Mouse (Mus musculus): Measurements from ENCODE around the gene Ciao2a.

The Ciao2a gene

DNA sequence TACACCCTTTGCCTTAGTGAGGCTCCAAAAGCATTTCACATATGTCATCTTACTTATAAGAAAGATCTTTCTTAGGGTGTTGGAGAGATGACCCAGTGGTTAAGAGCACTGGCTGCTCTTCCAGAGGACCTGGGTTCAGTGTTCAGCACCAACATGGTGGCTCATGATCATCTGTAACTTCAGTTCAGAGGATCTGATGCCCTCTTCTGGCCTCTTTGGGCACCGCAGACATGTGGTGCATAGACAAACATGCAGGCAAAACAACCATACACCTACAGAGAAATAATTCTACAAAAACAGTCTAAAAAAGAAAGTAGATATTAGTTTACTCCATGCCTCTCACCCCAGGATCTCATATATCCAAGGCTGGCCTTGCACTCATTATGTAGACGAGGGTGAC is 33.7 kb downstream of the Ciao2a start:
- DNase-seq (ENCODE audit: low spot score), result no peak

DNA sequence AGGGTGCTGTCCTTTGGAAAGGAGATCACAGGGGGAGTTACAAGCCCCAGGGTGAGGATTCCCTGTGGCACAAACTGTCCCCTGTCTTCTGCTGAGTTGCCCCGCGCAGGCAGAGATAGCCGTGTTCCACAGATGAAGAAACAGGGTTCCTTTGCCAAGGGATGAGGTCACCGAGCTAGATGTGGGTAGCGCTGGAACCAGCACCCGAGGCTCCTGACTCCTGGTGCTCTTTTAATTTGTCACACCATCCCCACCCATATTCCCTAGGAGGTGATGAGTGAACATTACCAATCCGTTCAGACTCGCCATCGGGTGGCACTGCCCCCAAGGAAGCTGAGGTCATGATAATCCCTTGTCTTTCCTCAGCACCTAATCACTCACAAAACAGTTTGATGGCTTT is 36.6 kb downstream of the Ciao2a start:
- no peak for DNase-seq (ENCODE audit: low spot score)

DNA sequence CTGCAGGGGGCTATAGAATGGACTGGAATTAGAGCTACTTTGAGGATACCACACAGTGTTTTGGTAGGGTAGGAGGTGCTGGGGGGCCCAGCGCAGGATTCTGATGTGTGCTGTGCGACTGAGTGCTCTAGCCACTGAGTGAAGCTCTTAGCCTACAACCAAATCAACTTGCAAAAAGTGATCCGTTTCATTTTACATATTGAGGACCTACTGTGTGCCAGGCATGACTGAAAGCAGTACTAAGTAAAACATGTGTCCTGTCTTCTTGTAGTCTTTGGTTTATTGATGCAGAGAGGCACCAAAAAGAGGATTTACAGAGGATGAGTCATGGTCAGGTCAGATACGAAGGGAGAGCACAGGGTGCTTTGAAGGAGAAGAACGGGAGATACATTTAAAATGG is 40.8 kb downstream of the Ciao2a start:
- no peak for DNase-seq (ENCODE audit: low spot score)

DNA sequence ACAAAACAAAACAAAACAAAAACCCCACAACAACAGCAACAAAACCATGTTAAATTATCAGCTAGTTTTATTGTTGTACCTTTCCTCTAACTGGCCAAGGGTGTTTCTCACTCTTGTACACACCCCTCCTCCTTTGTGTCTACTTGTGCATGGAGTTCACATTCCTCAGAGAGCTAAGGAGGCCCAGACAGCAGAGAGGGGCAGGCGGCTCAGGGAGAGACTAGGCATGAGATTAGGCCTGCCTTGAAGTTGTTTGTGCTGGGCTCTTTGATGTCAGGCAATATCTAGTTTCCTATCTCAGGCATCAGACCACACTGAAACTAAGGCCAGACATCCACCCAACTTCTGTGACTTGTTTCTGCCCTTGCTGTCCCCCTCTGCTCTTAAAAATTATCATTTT is 41.8 kb downstream of the Ciao2a start:
- DNase-seq (ENCODE audit: low spot score), result no peak

DNA sequence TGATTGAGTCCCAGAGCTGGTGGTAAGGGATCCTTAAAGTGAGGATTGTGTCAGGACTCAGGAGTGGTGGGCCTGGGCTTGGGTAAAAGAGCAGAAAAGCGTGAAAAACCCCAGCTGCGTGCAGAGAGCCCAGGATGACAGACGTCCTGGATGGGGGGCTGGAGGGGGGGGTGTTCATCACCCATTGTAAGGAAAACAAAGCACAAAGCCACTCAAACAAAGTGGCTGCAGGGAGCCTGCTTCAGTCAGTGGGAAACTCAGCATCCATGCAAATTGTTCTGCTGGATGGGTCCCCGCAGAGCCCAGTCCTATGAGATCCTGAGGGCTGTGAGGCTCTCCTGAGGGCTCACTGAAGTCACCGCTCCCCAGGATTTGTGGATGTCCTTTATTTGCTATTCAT is 44.1 kb downstream of the Ciao2a start:
- peak; percentile 63 for DNase-seq (ENCODE audit: low spot score)

DNA sequence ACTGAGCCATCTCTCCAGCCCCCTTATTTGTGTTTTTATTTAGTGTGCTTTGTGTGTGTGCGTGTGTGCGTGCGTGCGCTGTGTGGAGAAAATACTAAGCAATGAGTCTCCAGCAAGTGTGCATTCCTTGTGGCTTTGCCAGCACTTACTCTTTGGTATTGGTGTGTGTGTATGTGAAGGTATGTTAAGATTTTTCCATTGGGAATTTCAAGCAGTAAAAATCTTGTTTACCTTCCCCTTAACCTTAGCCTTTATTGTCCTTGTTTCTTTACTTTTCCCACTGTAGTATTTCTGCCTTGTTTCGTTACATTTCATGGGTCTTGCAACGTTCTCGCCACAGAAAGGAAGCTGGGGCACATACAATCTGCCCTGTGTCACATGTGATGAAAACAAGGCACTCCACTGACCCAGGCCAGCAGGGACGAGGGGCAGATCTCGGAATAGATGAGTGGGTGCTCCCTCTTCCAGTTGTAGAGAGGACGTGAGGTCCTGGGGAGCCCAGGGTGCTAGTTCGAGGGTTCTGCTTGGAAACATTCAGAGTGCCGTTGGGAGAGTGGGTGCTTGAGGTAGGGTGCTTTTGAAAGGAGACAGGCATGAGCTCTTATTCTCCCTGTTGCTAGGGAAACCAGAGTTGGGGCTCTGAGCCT is 45.0 kb downstream of the Ciao2a start:
- DNase-seq (ENCODE audit: low spot score), result no peak

DNA sequence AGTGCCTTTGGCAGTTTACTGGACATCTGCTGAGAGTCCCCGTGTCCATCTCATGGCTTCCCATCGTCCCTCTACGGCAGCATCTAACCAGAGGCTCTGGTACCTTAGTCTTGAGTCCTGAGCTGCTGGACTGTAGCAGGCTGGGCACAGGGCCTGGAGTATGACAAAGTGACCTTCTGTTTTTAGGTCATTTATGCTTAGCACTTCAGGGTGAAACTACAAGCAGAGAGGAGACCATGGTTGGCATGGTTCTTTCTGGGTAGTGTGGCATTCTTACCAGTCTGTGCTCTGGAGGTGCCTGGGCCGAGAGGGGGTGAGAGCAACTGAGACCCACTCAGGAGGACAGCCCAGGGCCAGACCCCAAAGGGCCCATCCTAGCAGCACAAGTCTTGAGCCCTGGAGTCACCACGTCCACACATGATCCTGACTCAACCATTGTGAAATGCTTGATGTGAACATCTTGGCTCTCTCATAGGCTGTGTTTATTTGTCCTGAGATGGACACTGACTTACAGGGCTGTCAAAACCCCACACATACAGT is 47.0 kb downstream of the Ciao2a start:
- no peak for DNase-seq (ENCODE audit: low spot score)

DNA sequence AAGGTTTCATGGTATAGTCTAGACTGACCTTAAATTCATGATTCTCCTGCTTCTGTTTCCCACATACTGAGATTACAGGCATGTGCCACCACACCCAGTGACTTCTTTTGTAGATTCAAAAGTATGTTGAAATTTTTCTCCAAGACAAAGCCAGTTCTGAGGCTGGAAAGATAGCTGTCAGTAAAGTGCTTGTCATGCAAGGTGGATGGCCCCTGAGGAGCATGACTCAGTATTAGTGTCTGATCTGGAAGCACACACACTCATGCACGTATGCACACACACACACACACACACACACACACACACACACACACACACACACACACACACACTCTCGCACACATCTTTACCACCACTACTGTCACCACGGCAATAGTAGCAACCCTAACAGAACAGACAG is 48.6 kb downstream of the Ciao2a start:
- no peak for DNase-seq (ENCODE audit: low spot score)

DNA sequence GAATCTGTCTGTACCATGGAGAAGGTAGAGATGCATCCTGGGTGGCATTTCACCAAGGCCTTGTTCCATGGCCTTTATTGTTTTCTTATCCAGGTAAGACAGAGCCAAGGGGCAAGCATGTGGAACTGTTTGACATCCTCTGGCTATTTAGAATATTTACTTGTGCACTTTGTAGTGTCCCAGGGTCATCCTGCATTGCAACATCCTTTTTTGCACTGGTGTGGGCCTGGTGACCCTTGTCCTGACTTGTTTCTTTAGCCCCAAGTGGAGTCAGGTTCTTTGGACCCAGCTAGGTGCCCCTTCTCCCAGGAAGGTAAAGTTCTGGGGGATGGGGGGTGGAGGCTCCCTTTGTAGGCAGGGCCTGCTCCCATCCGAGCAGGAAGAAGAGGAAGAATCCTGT is 51.6 kb downstream of the Ciao2a start:
- no peak for DNase-seq (ENCODE audit: low spot score)

DNA sequence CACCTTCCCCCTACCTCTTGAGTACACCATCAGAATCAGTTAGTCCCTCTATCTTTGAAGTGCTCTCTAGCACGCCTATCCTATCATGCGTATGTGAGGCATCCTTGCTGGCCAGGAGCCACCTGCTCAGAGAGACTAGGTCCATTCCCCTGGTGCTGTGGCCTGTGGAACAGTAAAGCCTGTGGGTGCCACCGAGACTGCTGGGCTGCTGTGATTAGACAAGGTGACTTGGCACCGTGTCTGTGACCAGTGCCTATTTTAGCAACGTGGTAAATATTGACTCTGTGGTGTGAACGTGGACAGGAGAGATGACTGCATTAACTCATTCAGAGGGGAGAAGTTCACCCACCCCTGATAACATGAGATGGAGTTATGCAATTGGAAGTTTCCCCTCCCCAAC is 53.4 kb downstream of the Ciao2a start:
- no peak for DNase-seq (ENCODE audit: low spot score)

DNA sequence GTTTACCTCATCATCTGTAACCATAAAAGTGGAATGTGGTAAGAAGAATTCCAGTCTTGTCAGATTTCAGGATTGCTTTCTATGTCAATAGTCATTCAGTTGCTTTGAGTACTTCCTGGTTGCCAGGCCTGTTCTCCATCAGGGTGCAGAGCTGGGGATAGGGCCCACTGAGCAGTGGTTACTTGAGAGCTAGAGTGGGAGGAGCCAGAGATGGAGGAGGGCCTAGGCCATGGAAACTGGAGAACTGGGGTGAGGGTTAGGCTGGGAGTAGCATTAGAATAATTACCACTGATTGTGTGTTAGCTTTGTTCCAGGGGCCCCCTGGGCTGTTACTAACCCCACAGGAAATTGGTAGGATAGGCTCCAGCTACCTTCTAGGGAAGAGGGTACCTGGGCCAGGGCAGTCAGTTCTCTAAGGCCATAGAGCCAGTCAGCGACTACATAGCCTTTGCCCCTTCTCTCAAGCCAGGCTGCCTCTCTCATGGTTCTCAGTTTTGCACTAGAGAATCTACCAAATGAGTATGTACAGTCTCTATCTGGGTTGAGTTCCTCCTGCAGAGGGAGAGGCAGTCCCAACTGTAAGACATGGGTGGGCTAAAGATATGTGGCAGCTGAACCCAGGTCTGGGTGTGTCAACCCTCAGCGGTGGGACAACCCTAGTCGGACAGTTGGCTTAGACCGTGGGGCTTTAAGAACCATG is 54.9 kb downstream of the Ciao2a start:
- DNase-seq (ENCODE audit: low spot score), result no peak

DNA sequence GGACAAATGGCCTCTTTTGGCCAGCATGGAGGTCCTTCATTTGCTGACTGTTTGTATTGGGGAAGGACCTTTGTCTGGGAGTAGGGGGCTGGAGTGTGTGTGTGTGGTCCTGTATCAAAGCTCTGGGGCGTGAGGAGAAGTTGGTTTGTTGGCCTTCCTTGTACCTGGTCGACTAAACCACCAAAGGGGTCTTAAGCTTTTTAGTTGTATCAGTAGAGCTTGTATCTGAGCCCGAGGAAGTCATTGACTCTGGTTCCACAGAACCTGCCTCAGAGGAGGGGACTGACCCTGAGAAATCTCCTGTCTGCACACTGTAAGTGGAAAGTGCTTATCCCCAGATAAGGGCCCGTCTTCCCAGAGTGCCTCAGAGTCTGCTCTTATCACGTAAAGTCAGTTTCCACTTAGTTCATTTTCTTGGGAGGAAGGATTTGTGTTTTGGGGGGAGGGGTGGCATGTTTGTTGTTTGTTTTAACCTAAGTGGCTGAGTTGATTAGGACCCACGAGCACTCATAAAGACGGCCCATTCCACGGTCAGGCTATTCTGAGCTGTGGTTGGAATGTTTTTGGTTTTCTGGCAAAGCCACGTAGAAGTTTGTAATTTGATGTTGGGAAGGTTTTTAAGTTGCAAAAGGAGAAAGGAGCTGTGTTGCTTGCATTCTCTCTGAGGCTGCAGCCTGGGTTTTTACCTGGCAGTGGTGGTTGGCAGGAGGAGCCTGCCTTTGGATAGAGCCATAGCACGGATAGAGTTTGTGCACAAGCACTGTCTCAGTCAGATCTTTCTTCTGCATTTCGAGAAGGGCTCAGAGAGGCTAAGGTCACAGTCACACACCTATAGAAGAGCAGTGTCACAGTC is 55.6 kb downstream of the Ciao2a start:
- no peak for DNase-seq (ENCODE audit: low spot score)

DNA sequence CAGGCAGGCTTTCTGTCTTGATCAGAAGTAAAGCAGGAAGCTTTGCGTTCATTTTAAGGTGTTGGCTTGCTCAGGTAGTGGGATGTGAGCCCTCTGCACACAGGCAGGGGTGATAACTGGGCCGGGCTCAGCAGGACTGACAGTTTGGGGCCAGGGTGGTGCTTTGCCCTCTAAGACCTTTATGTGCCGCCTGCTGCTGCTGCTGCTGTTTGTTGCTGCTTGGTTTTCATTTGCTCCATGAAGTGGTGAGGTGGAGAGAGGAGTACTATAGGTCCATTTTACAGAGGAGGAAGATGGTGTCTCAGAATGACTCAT is 56.2 kb downstream of the Ciao2a start:
- no peak for DNase-seq (ENCODE audit: low spot score)

DNA sequence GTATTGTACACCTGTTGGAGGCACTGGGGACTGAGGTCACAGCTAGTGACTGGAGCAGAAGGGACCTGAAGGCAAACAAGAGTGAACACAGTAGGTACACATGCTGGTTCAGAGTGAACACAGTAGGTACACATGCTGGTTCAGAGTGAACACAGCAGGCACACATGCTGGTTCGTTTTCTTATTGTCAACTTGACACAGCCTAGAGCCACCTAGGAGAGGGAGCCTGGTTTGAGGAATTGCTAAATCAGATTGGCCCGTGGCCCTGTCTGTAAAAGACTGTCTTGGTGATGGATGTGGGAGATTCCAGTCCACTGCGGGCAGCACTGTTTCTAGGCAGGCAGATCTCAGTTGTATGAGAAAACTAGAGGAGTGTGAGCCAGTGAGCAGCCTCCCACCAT is 56.6 kb downstream of the Ciao2a start:
- DNase-seq (ENCODE audit: low spot score), result no peak

DNA sequence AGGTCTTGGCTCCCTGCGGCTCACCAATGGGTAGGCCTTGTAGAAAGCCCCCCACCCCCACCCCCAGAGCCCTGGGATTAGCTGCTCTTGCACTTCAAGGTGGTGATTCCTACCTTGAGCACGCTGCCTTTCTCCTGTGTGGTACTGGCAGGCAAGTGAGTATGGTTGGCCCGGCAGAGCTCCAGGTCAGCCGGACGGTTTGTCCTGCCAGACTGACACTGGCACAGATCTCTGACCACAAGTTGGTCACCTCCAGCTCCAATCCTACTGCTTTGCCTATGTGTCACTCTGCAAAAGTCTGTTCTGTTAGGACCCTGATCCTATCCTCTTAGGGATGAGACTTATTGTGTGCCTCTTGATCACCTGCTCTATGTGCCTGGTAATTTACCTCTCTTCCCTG is 58.2 kb downstream of the Ciao2a start:
- no peak for DNase-seq (ENCODE audit: low spot score)

DNA sequence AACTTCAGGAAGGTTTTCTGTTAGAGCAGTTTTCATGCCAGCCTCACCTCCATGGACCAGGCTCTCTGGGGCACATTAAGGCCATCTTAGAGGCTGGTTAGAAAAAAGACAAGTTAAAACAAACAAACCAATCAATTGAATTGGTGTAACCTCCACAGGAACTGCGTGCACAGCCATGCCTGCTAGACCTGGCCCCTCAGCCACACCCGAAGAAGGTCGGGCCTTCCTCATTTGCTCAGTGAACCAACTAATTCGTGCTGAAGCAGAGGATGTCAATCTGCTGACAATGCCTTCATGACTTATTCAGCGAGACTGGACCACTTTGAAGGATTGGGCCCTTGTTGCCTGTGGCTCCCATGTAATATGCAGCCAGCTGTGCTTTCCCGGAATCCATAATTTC is 60.0 kb downstream of the Ciao2a start:
- peak; percentile 60 for DNase-seq (ENCODE audit: low spot score)
